Mouse (Mus musculus) v-Abl transformed pro-B cells (cell line): ENCODE measurements around the gene Asrgl1.
"Not testable (repeated sequence)": the region's sequence is repeated elsewhere in the genome, so short reads cannot be mapped to it uniquely, and the experiment has no call there.

Source experiments
- in situ Hi-C, 2 experiments: fragments of 400-800 bp; cut with MboI; formaldehyde crosslinking; loops; one replicate each; pipeline ENCODE4 v1.15.1; 2025; ENCODE audit not compliant: unreplicated experiment in 2 of 2

Asrgl1 gene

GRCm38 (mm10) chr19:9107379-9107755, 28.1 kb downstream of the Asrgl1 start:
- in situ Hi-C loops, result loop anchor here in 1 of 2 experiments (10.0 to 25.0 kb wide), 2 partner anchors 393 to 520 kb away; partner anchors contain the start of gene Slc22a8

- in situ Hi-C loops, result loop anchor here in 1 of 2 experiments (10.0 to 25.0 kb wide), 2 partner anchors 392 to 520 kb away; partner anchors contain the start of gene Slc22a8
These were observed 28.6 kb downstream of the Asrgl1 start for GRCm38 (mm10) chr19:9106751-9107378.

- in situ Hi-C loops, result loop anchor here in 1 of 2 experiments (10.0 to 25.0 kb wide), 2 partner anchors 391 to 519 kb away; partner anchors contain the start of gene Slc22a8
These were observed 29.3 kb downstream of the Asrgl1 start for GRCm38 (mm10) chr19:9106096-9106495.

- in situ Hi-C loops, result loop anchor here in 1 of 2 experiments (10.0 to 25.0 kb wide), 2 partner anchors 390 to 518 kb away; partner anchors contain the start of gene Slc22a8
These were observed 30.2 kb downstream of the Asrgl1 start for GRCm38 (mm10) chr19:9105101-9105685.

- in situ Hi-C loops, result loop anchor here in 1 of 2 experiments (10.0 to 25.0 kb wide), 2 partner anchors 389 to 517 kb away; partner anchors contain the start of gene Slc22a8
These were observed 31.4 kb downstream of the Asrgl1 start for GRCm38 (mm10) chr19:9103986-9104385.

GRCm38 (mm10) chr19:9101062-9101457, 34.4 kb downstream of the Asrgl1 start:
- in situ Hi-C loops, result loop anchor here in 1 of 2 experiments (10.0 to 25.0 kb wide), 2 partner anchors 386 to 514 kb away; partner anchors contain the start of gene Slc22a8

GRCm38 (mm10) chr19:9100297-9101061, 35.0 kb downstream of the Asrgl1 start:
- in situ Hi-C loops, result loop anchor here in 1 of 2 experiments (10.0 to 25.0 kb wide), 2 partner anchors 386 to 513 kb away; partner anchors contain the start of gene Slc22a8

- in situ Hi-C loops, result loop anchor here in 1 of 2 experiments (10.0 to 25.0 kb wide), 2 partner anchors 385 to 512 kb away; partner anchors contain the start of gene Slc22a8
These were observed 35.7 kb downstream of the Asrgl1 start for GRCm38 (mm10) chr19:9099751-9100150.

- in situ Hi-C loops, result no loop called here
These were observed 38.0 kb downstream of the Asrgl1 start for GRCm38 (mm10) chr19:9097441-9097840.

GRCm38 (mm10) chr19:9095111-9095510, 40.3 kb downstream of the Asrgl1 start:
- in situ Hi-C loops, result no loop called here

GRCm38 (mm10) chr19:9090709-9091108, 44.7 kb downstream of the Asrgl1 start:
- in situ Hi-C loops, result no loop called here

GRCm38 (mm10) chr19:9090191-9090590, 45.2 kb downstream of the Asrgl1 start:
- in situ Hi-C loops, result no loop called here

- in situ Hi-C loops, result no loop called here
These were observed 47.6 kb downstream of the Asrgl1 start, which contains the start of gene Scgb1a1 for GRCm38 (mm10) chr19:9087821-9088220. Gene Scgb1a1 (minus strand): TSS chr19:9087958.

GRCm38 (mm10) chr19:9083892-9084291, 51.5 kb downstream of the Asrgl1 start:
- in situ Hi-C loops, result not testable (repeated sequence)

GRCm38 (mm10) chr19:9083010-9083355, 52.5 kb downstream of the Asrgl1 start:
- in situ Hi-C loops, result no loop called here

- in situ Hi-C loops, result no loop called here
These were observed 53.0 kb downstream of the Asrgl1 start for GRCm38 (mm10) chr19:9082191-9083009.

GRCm38 (mm10) chr19:9081311-9082190, 53.9 kb downstream of the Asrgl1 start:
- in situ Hi-C loops, result no loop called here

- in situ Hi-C loops, result loop anchor here (5.0 kb wide), 1 partner anchor 88 kb away; no protein-coding TSS in a partner anchor
These were observed 55.5 kb downstream of the Asrgl1 start for GRCm38 (mm10) chr19:9079916-9080315.
